Mouse (Mus musculus) thymus, postnatal 25 days (tissue): Measurements from ENCODE around the gene Amy2a5.
"Not testable (repeated sequence)": the region's sequence is repeated elsewhere in the genome, so short reads cannot be mapped to it uniquely, and the experiment has no call there.

Source experiments
- DNase-seq: peaks from one replicate; pipeline ENCODE4 v3.0.0; 2022

Amy2a5 gene

DNA sequence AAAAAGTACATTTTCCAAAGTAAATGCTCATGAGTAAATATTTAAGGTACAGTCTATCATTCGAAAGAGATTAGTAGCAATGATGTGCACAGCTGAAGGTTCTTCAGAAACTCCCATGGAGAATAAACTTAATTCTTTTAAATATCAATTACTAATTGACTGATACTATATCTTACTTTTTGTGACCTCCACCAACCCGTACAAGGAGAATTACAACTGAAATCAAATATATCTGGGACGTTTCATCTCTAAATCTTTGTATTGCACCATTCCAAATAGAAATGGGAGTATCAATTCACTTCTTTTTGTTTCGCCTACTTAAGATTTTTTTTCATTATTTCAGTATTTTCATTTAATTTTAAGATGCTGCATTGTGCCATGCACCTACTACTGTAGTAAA lies at the start of gene Amy2a5:
Gene Amy2a5, minus strand, starts transcription at position 101 of the 400 bp plus-strand sequence.
- not testable (repeated sequence) for DNase-seq

DNA sequence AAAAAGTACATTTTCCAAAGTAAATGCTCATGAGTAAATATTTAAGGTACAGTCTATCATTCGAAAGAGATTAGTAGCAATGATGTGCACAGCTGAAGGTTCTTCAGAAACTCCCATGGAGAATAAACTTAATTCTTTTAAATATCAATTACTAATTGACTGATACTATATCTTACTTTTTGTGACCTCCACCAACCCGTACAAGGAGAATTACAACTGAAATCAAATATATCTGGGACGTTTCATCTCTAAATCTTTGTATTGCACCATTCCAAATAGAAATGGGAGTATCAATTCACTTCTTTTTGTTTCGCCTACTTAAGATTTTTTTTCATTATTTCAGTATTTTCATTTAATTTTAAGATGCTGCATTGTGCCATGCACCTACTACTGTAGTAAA lies 32.7 kb upstream of the Amy2a5 start, which contains the start of gene Amy2a4:
Gene Amy2a4, minus strand, starts transcription at position 101 of the 400 bp plus-strand sequence.
- not testable (repeated sequence) for DNase-seq

DNA sequence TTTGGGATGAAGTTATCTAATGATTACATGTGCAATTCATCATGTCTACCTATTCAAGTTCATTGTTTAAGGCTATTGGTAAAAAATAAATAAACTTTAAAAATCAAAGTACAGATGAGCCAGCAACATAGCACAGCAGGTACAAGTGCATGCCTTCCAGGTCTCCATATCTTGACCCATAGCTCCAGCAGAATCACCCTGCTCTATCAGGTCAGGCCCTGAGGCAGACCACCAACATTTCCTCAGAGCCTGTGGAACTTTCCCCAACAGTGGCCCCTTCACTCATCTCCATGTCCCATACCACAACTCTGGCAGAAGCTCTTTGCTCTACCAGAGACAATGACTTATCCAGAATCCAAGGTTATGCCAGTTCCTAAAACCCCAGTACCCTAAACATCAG lies 21.6 kb upstream of the Amy2a5 start:
- DNase-seq: not testable (repeated sequence)

DNA sequence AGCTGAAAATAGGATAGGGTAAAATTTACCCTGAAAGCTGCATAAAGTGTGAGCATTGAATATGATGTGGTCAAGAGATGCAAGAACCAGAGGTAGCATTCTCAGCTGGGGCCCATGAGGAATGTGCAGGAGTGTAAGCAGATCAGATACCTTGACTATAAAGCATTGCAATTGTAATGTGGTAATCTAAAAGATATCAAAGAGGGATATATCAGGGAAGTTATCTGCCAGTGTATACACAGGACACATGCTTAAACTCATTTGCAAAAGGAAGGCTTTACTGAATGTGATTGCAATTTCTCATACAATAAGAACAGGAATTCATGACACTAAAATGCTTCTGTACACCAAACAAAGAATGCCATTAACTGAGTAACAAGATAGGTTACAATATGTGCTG lies 20.9 kb upstream of the Amy2a5 start:
- DNase-seq: not testable (repeated sequence)

DNA sequence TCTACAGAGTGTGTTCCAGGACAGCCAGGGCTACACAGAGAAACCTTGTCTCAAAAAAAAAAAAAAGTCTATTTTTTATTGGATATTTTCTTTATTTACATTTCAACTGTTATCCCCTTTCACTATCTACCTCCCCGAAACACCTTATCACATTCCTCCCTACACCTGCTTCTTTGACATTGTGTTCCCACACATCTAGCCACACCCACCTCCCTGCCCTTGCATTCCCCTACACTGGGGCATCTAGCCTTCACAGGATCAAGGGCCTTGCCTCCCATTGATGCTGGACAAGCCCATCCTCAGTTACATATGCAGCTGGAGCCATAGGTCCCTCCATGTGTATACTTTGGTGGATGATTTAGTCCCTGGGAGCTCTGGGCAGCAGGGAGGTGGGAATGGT lies 31.5 kb downstream of the Amy2a5 start:
- DNase-seq: no peak
